Mouse (Mus musculus): ENCODE measurements at regions not wholly inside any gene's neighbourhood (a gene's known extent, or its start where the extent isn't known, plus 50 kb on each side); places are given as distances from the start of the nearest gene placed in this dataset.

GRCm38 (mm10) chr2:173990664-173991063 is 85.4 kb upstream of the Stx16 start:
- no peak for ATAC-seq
- no peaks in the 10 kb centered on the region for H3K9me3 ChIP-seq (replicated peaks; ENCODE audit: control insufficient read depth, low read length, poor library complexity, severe bottlenecking)
- peaks cover 9% of the 10 kb centered on the region; the same call in 1 of the 2 replicates for H3K4me1 ChIP-seq (ENCODE audit: control insufficient read depth, insufficient read depth, low read length)
- H3K27ac ChIP-seq (ENCODE audit: low read length): no peak overlapping the region
- no peak overlapping the region for H3K4me2 ChIP-seq (ENCODE audit: low read length)
- no peaks in the 10 kb centered on the region for H3K27me3 ChIP-seq (ENCODE audit: control insufficient read depth, insufficient read depth, low read depth, low read length)
- no peaks in the 10 kb centered on the region for H3K36me3 ChIP-seq (ENCODE audit: control insufficient read depth, insufficient read depth, low read length)
- no peak overlapping the region for H3K9ac ChIP-seq (ENCODE audit: low read depth, low read length)
- H3K4me3 ChIP-seq (ENCODE audit: low read depth, low read length): no peak overlapping the region
- 93% methylated on average over 4 of the region's 4 CpGs for WGBS

GRCm38 (mm10) chr2:173991447-173991846 is 84.7 kb upstream of the Stx16 start:
- H3K27ac ChIP-seq (ENCODE audit: low read length): no peak overlapping the region
- no peaks in the 10 kb centered on the region for H3K36me3 ChIP-seq (ENCODE audit: control insufficient read depth, insufficient read depth, low read length)
- no peaks in the 10 kb centered on the region for H3K27me3 ChIP-seq (ENCODE audit: control insufficient read depth, insufficient read depth, low read depth, low read length)
- H3K4me3 ChIP-seq (ENCODE audit: low read depth, low read length): no peak overlapping the region
- H3K4me1 ChIP-seq (ENCODE audit: control insufficient read depth, insufficient read depth, low read length): peaks cover 9% of the 10 kb centered on the region; the same call in 1 of the 2 replicates
- WGBS: 69% methylated on average over 15 of the region's 15 CpGs
- ATAC-seq: no peak
- H3K9ac ChIP-seq (ENCODE audit: low read depth, low read length): no peak overlapping the region
- H3K9me3 ChIP-seq (replicated peaks; ENCODE audit: control insufficient read depth, low read length, poor library complexity, severe bottlenecking): no peaks in the 10 kb centered on the region
- H3K4me2 ChIP-seq (ENCODE audit: low read length): no peak overlapping the region

GRCm38 (mm10) chr2:173992041-173992440 is 84.1 kb upstream of the Stx16 start:
- no peak overlapping the region for H3K4me2 ChIP-seq (ENCODE audit: low read length)
- ATAC-seq: no peak
- H3K4me1 ChIP-seq (ENCODE audit: control insufficient read depth, insufficient read depth, low read length): peaks cover 9% of the 10 kb centered on the region; the same call in 1 of the 2 replicates
- no peaks in the 10 kb centered on the region for H3K36me3 ChIP-seq (ENCODE audit: control insufficient read depth, insufficient read depth, low read length)
- WGBS: 36% methylated on average over 5 of the region's 5 CpGs
- H3K27ac ChIP-seq (ENCODE audit: low read length): no peak overlapping the region
- H3K4me3 ChIP-seq (ENCODE audit: low read depth, low read length): no peak overlapping the region
- no peaks in the 10 kb centered on the region for H3K27me3 ChIP-seq (ENCODE audit: control insufficient read depth, insufficient read depth, low read depth, low read length)
- H3K9ac ChIP-seq (ENCODE audit: low read depth, low read length): no peak overlapping the region
- no peaks in the 10 kb centered on the region for H3K9me3 ChIP-seq (replicated peaks; ENCODE audit: control insufficient read depth, low read length, poor library complexity, severe bottlenecking)

GRCm38 (mm10) chr2:173993431-173993955 is 82.6 kb upstream of the Stx16 start:
- no peak; the same call in 1 of the 2 replicates for ATAC-seq

GRCm38 (mm10) chr2:173994301-173995073 is 81.6 kb upstream of the Stx16 start:
- Histone ChIP-seq H3K9ac (ENCODE audit: low read depth, low read length) (no peak overlapping the region; the same call in 1 of the 2 replicates), H3K4me1 (ENCODE audit: control insufficient read depth, insufficient read depth, low read length) (peaks cover 9% of the 10 kb centered on the region; the same call in 1 of the 2 replicates), H3K27ac (ENCODE audit: low read length) (no peak overlapping the region), H3K9me3 (replicated peaks; ENCODE audit: control insufficient read depth, low read length, poor library complexity, severe bottlenecking) (no peaks in the 10 kb centered on the region), H3K4me3 (ENCODE audit: low read depth, low read length) (no peak overlapping the region), H3K36me3 (ENCODE audit: control insufficient read depth, insufficient read depth, low read length) (no peaks in the 10 kb centered on the region), H3K4me2 (ENCODE audit: low read length) (peak overlapping the region; percentile 20; the same call in 1 of the 2 replicates), H3K27me3 (ENCODE audit: control insufficient read depth, insufficient read depth, low read depth, low read length) (no peaks in the 10 kb centered on the region)
- WGBS: 31% methylated on average over 13 of the region's 13 CpGs
- ATAC-seq: peak; percentile 64; the same call in 1 of the 2 replicates

More at GRCm38 (mm10) chr2:173993431-173993955, 82.6 kb upstream of the Stx16 start:
- Histone ChIP-seq H3K4me3 (ENCODE audit: low read depth, low read length) (no peak overlapping the region), H3K36me3 (ENCODE audit: control insufficient read depth, insufficient read depth, low read length) (no peaks in the 10 kb centered on the region), H3K27me3 (ENCODE audit: control insufficient read depth, insufficient read depth, low read depth, low read length) (no peaks in the 10 kb centered on the region), H3K9ac (ENCODE audit: low read depth, low read length) (no peak overlapping the region), H3K4me1 (ENCODE audit: control insufficient read depth, insufficient read depth, low read length) (peaks cover 9% of the 10 kb centered on the region; the same call in 1 of the 2 replicates), H3K4me2 (ENCODE audit: low read length) (no peak overlapping the region), H3K9me3 (replicated peaks; ENCODE audit: control insufficient read depth, low read length, poor library complexity, severe bottlenecking) (no peaks in the 10 kb centered on the region), H3K27ac (ENCODE audit: low read length) (no peak overlapping the region)
- 89% methylated on average over 5 of the region's 5 CpGs for WGBS

- no peaks in the 10 kb centered on the region; the same call in 1 of the 2 replicates for H3K9me3 ChIP-seq (replicated peaks; ENCODE audit: control insufficient read depth, low read length, poor library complexity, severe bottlenecking)
- H3K4me1 ChIP-seq (ENCODE audit: control insufficient read depth, insufficient read depth, low read length): peaks cover 3% of the 10 kb centered on the region; the same call in 1 of the 2 replicates
- H3K27ac ChIP-seq (ENCODE audit: low read length): no peak overlapping the region
- H3K27me3 ChIP-seq (ENCODE audit: control insufficient read depth, insufficient read depth, low read depth, low read length): no peaks in the 10 kb centered on the region
- H3K36me3 ChIP-seq (ENCODE audit: control insufficient read depth, insufficient read depth, low read length): no peaks in the 10 kb centered on the region
- no peak overlapping the region for H3K9ac ChIP-seq (ENCODE audit: low read depth, low read length)
- no peak overlapping the region for H3K4me3 ChIP-seq (ENCODE audit: low read depth, low read length)
- ATAC-seq: no peak
- WGBS: 87% methylated on average over 8 of the region's 8 CpGs
- H3K4me2 ChIP-seq (ENCODE audit: low read length): no peak overlapping the region
These were observed 71.4 kb upstream of the Stx16 start for GRCm38 (mm10) chr2:174004666-174005065.

GRCm38 (mm10) chr2:174007976-174008349 is 68.1 kb upstream of the Stx16 start:
- 46% methylated on average over 2 of the region's 2 CpGs for WGBS
- Histone ChIP-seq H3K9ac (ENCODE audit: low read depth, low read length) (no peak overlapping the region), H3K4me3 (ENCODE audit: low read depth, low read length) (no peak overlapping the region), H3K36me3 (ENCODE audit: control insufficient read depth, insufficient read depth, low read length) (no peaks in the 10 kb centered on the region), H3K9me3 (replicated peaks; ENCODE audit: control insufficient read depth, low read length, poor library complexity, severe bottlenecking) (no peaks in the 10 kb centered on the region; the same call in 1 of the 2 replicates), H3K4me2 (ENCODE audit: low read length) (no peak overlapping the region), H3K27me3 (ENCODE audit: control insufficient read depth, insufficient read depth, low read depth, low read length) (no peaks in the 10 kb centered on the region), H3K27ac (ENCODE audit: low read length) (no peak overlapping the region), H3K4me1 (ENCODE audit: control insufficient read depth, insufficient read depth, low read length) (peaks cover 3% of the 10 kb centered on the region; the same call in 1 of the 2 replicates)
- ATAC-seq: no peak

- Histone ChIP-seq H3K36me3 (ENCODE audit: control insufficient read depth, insufficient read depth, low read length) (no peaks in the 10 kb centered on the region), H3K4me3 (ENCODE audit: low read depth, low read length) (no peak overlapping the region), H3K4me1 (ENCODE audit: control insufficient read depth, insufficient read depth, low read length) (peaks cover 3% of the 10 kb centered on the region; the same call in 1 of the 2 replicates), H3K9me3 (replicated peaks; ENCODE audit: control insufficient read depth, low read length, poor library complexity, severe bottlenecking) (no peaks in the 10 kb centered on the region; the same call in 1 of the 2 replicates), H3K27ac (ENCODE audit: low read length) (no peak overlapping the region), H3K27me3 (ENCODE audit: control insufficient read depth, insufficient read depth, low read depth, low read length) (no peaks in the 10 kb centered on the region), H3K9ac (ENCODE audit: low read depth, low read length) (no peak overlapping the region), H3K4me2 (ENCODE audit: low read length) (no peak overlapping the region)
- ATAC-seq: peak; percentile 23; the same call in 1 of the 2 replicates
- 26% methylated on average over 19 of the region's 19 CpGs for WGBS
These were observed 67.5 kb upstream of the Stx16 start for GRCm38 (mm10) chr2:174008350-174009218.

All from midbrain, embryonic 16.5 days (tissue).